Mouse (Mus musculus) common myeloid progenitor, adult 5-6 weeks (primary cell): ENCODE data around the gene Limd1. TPM values are rescaled to one million over a fixed set of nuclear protein-coding genes. Genes with fewer than 3 reads are reported as not detected.

ENCODE experiments used
- ATAC-seq: replicated peaks from 2 replicates; pipeline ENCODE4 v1.8.0; 2016; ENCODE audit warnings: low read depth, mild to moderate bottlenecking, moderate TSS enrichment, inconsistent platforms; ENCODE audit not compliant: poor library complexity, severe bottlenecking
- total RNA-seq: library from RNA; stranded (forward); fragments of 200-1000, 187-1606 nt; gene quantifications from 2 replicates; pipeline ENCODE4 v1.2.3, GENCODE M21; 2017

Gene Limd1
- total RNA-seq, 1 experiment from 2014 or later = 30.0 TPM

DNA sequence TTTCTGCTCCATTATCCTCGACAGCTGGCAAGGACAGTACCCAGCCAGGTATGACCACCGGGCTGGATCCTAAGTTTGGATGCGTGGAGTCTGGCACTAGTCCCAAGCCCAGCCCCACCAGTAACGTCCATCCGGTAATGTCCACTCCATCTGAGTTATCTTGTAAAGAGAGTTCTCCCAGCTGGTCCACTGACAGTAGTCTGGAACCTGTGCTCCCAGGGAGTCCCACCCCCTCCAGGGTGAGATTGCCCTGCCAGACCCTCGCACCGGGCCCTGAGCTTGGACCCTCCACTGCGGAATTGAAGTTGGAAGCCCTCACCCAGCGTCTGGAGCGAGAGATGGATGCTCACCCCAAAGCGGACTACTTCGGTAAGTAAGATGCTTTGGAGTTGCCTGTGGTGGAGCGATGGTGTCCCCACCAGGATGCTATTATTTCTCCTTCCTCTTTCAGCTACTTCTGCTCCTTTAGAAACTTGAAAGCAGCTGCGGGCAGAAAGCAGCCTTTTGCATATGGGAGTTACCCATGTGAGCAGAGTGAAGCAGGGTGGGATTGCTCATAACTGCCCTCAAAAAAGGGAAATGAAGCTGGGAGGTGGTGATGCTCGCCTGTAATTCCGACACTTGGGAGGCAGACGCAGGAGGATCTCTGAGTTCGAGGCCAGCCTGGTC lies 1.9 kb downstream of the Limd1 start:
- peak; percentile 67 for ATAC-seq

DNA sequence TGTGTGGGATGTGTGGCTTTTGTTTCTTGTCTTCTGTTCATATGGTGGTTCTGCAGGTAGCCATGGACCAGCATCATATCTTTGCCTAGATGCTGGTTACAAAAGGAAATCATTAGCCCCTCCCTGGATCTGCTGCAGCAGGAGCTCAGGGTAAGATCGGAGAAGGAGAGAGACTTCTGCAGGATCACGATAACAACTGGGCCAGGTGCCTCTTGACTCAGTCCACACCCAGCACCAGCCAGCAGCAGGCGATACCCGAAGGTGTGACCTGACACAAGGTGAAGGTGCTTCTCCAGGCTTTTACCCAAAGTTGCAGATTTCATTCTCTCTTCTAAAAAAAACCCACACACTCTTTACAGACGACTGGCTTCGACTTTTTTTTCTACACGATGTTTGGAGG lies 2.6 kb downstream of the Limd1 start:
- no peak for ATAC-seq

DNA sequence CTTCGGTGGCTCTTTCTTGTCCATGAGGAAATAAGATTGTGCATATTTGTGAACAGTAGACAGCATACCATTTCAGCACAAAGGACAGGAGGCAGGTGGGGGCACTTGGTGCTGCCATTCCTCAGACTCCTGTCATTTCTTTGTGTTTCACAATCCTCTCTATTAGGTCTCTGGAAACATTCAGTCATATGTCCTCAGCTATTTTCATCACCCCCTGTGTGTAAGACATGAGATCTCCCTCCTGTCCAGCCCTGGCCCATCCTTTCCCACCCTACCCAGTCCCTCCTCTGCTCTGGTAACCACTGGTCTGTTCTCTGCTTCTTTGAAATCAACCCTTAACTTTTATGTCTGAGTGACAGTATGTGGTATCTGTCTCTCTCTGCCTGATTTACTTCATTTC lies 5.1 kb downstream of the Limd1 start:
- no peak for ATAC-seq

DNA sequence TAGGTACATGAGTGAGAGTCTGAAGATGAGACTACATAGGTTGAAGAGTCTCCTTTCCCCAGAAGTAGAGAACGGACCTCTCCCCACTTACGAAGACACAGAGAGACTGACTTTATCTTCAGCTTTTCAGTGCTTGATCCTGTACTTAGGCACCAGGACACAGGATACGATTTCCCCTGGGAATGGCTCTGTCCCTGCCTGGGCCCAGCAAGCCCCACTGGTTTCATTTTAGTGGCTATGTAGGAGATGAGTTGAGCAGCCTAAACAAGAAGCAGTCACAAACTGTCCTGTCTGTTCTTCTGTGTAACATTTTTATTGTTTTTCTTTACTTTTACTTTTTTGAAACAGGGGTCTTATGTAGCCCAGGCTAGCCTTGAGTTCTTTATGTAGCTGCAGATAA lies 6.3 kb downstream of the Limd1 start:
- ATAC-seq = no peak

DNA sequence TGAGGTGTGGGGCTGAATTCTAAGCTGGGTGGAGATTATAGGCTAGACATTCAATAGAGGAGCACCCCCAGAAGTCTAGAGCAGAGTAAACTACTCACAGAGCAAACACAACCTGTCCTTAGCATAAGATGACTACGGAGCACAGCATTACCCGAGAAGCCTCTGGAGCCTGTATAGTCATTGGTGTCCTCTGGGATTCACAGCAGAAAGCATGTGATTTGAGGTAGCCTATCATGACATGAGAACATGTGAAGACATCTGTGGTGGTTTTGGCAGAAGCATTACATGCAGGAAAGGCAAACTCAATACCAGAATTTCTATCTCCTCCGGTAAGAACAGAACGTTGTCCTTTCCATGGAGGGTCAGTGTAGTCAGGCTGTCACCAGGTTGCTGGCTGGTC lies 7.1 kb downstream of the Limd1 start:
- no peak for ATAC-seq

DNA sequence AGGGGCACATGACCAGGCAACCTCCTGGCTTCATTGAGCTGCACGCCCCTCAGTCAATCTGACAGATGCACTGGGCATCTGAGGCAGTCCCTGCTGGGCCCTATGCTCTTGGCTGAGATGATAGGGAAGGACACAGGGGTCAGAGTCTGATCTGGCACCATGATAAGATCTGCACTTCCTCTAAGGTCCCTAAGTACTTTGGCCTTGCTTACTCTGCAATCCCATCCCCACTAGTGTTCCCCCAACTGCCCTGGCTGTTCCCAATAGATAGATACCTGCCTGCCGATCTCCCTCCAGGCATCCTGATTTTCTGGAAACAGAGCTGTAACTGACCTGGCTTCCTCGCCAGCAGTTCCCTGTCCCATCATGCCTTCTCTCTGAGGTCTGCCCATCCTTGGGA lies 8.1 kb downstream of the Limd1 start:
- ATAC-seq = no peak

DNA sequence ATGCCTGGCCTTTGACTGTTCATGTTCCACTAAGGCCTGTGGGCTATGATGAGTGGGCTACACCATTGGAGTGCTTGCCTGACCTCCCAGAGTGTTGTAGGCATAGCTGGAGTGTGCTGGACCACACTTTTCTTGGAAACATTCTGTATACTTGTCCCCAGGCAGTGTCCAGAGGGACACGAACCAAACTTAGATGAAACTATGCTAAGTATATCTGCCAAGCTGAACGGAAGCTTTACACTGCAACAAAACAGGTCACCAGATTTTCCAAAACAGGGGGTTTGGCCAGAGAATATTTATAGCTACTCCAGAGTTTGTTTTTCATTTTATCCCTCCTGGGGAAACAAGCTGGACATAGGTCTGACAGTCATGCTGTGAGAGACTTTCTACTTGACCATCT lies 10.6 kb downstream of the Limd1 start:
- ATAC-seq = no peak

DNA sequence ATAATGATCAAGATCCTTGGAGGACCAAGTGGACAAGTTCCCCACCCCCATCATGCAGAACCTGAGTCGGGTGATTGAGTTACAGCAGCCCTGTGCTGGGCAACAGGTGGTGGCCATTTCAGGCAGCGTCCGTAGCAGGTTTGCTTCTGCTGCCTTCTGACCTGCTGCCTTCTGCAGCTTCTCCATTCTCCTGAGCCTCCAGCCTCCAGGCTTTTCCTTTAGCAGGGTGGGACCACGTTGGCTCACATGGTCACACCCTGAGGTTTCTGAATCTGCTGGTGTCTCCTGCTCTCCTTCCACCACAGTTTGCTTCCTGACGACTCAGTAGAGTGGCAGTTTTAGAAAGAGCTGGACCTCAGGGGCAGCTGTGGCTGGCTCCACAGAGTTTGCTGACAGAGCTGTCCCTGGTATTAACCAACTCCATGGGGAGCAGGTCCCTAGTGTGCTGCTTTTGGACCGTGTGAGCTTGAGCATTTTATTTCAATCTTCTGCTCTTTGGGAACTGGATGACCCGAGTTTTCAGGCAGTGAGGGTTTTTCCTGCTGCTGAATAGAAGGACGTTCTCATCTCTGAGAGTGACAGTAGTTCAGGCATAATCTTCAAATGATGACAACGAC lies 11.3 kb downstream of the Limd1 start:
- 0 out of 2 replicates have a peak, but pooled peaks have one; percentile 21 for ATAC-seq

DNA sequence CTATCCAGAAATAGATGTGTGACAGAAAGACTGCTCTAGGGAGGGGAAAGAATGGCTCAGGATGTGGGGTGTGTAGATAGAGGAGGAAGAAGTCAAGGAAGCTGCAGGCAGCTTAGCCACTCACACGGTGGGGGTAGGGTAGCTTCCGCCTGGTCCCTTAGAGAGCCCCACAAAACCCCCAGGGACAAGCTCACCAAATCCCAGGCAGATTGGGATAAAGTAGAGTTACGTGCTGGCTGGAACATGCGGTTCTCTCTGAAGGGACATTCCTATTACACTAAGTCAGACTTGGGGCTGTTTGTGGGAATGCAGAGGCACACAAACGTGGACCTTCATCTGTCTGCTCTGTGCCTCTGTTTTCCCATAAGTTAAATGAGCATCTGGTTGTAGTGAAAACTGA lies 12.4 kb downstream of the Limd1 start:
- no peak for ATAC-seq

DNA sequence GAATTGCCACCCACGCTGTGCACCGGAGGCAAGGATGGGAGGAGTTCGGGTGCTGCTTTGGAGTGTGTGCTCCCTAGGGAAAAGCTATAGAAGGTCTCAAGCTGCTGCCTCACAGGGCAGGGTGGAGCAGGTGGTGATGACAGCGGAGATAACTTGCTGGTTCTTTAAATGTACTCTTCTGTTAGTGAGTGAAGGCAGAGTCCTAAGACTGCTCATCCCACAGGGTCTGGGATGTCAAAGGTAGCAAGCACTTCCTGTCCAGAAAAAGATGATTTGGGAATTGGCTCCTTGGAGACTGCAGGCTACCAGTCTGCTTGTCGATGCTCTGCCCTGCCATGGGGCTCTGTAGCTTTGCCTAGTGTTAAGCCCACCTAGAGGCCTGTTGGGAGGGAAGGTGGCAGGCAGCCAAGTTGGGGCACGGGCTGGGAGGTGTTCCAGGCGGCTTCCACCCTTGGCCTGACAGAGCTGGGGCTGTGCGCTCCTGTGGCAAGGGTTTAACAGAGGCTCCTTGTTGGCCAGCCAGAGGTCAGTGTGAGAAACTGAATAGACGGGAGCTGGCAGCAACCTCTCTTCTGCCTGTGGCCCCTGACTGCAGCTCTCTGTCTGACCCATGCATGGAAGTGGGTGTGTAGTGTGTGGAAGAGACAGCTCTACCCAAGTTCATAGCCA lies 13.5 kb downstream of the Limd1 start:
- ATAC-seq = no peak; the same call in 1 of the 2 replicates

DNA sequence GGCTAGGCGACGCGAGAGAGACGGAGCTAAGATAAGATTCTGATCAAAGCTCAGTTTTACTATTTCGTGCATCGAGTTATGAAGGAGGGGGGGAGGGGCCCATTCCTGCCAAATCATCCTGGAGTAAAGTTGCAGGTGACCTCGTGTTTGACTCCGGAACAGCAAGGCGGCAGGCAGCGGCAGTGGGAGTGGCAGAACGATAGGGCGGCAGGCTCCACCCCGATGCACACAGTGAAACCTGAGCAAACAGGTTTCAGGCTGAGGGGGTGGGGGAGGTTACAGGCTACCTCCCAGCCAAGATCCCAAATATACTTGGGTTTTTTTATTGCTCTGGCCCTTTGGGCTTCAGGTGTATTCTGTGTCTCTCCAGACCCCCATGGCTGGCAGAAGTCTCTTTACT lies 18.2 kb downstream of the Limd1 start:
- no peak for ATAC-seq

DNA sequence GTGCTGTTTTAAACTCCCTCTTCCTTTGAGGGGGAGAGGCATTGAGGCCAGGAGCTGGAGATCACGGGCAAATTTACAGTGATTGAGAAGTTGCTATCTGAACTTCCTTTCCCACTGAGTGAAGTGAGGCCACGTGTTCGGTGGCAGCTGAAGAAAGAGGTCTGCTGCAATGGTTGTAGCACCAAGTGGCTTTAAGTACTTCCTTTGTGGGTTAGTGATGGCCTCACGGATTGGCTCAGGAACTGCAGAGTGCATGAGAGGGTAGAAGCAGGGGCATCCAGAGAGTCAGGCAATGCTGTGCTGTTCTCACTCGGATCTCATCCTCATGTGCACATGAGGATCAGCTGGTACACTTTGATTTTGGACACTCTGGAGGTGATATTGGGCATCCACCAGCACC lies 19.4 kb downstream of the Limd1 start:
- peak; percentile 98 for ATAC-seq

DNA sequence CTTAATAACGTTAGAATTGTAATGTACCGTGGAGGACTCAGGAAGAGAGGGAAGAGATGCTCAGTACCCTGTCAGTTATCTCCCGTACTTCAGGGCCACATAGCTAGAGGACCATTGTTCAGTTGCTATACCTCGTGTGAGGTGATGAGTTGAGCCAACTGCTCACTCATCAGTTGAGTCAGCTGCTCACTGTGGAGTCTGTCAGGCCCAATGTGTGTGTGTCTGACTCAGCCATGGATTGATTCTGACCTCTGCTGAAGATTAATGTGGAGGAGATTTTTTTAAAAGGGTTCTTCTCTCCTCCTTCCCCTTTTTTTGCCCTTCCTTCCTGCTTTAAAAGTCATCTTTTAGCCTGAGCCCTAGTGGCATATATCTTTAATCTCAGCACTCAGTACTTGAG lies 22.0 kb downstream of the Limd1 start:
- ATAC-seq = no peak

DNA sequence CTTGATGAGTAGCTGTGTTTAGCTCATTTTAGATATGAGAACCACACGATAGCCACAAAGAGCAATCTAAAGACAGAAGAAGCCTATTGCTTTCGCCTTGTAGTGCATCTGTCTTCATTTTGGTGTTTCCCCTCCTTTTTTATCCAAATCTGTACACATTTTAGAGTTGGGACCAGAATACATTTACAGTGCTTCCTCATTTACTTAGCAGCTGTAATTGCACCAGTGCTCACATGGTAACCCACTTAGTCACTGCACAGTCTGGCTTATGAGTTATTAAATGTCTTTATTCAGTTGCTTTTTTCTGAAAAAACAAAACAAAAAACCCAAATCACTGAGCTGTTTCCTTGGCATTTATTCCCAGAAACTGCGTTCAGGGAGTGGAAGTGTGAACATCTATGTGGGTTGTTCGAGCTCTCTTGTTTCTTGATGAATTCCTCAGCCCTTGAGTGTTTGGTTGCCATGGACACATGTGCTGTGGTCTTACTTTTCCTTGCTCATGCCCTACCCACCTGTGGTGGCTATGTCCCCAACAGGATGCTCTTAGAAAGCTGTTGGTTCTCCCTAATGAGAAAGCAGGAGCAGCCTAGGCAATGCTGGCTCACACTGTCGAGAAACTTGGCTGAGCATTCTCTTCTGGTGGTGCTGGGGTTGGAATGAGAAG lies 24.8 kb downstream of the Limd1 start:
- no peak for ATAC-seq

DNA sequence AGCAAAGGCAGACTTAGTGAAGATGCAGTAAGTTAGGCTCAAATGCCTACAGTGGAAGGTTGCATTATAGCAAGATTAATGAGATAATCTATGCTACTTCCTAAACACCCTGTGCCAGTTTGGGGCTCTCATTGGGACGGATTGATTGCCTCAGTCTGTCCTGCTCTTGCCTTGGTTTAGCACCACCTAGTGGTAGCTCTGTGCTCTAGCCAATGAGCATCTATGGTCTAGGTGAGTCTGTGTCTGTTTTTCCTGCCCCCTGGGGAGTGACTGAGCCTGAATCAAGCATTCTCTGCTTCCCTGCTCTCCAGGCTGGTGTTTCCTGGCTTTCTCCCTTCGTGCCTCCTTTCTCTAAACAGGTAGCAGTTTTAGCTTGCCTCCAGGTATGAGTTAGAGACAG lies 25.8 kb downstream of the Limd1 start:
- ATAC-seq = peak; percentile 89

DNA sequence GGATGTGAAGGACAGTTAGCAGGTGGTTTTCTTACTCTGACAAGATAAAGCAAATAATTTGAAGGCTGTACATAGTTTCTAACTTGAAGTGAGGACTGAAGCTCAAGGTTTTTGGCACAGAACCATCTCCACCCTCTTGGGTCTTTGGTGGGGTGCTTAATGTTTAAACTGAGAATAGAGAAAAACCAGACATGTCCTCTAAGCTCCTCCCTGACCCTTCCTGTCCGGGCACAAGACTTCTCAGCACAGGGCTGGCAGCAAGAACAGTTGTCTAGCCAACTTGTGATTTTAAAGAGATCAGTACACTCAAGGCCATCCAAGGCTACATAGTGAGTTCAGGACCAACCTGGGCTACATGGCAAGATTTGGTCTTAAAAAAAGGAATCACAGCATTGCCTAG lies 27.1 kb downstream of the Limd1 start:
- no peak for ATAC-seq

DNA sequence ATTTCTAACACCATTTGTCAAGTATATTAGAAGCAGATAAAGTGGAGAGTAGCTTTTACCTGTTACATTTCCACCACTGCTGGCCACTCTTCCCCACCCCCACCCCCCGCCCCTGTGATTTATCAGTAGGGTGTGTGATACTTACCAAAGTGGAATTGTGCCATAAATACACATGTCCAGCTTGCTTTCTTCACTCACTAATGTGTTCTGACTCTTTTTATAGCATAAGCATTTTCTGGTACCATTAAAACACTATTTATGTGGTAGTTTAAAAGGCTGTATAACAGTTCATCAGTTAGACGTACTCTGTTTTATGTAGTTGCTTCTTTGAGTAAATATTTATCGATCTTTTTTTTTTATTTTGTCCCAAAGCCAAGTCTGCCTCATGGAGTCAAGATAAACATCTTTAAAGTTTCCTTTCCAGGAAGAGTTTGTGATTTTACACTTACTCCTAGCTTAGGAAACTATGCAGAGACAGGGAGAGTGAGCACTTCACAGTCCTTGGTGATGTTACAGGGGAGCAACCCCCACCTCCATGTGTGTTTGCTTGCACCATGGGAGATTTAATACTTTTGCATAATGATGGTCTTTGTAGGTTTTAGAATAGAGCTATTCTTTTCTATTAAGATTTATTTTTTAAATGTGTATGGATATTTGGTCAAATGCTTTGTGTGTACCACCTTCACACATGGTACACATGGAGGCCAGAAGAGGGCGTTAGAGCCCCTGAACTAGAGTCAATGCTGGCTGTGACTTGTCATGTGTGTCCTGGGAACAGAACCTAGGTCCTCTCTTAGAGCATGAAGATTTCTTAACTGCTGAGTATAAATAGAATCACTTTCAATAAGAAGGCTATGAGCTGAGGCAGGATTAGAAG lies 28.0 kb downstream of the Limd1 start:
- no peak for ATAC-seq

DNA sequence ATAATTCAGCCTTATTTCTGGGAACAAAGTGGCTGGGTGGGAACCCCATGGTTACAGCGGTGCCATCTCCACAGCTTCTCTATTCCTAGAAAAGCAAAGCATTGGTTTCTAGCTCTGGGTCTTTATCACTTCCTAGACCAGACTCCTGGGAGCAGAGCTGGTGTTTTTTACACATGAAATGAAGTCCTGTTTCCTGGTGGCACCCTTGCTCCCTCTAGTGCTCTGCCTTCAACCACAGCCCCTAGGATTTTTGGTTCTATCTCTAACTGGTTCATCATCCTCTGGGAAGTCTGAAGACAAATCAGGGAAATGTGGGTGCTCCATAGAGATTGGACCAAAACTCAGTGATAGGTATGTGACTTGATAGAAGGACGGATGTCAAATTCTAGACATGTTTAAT lies 28.9 kb downstream of the Limd1 start:
- ATAC-seq = no peak

DNA sequence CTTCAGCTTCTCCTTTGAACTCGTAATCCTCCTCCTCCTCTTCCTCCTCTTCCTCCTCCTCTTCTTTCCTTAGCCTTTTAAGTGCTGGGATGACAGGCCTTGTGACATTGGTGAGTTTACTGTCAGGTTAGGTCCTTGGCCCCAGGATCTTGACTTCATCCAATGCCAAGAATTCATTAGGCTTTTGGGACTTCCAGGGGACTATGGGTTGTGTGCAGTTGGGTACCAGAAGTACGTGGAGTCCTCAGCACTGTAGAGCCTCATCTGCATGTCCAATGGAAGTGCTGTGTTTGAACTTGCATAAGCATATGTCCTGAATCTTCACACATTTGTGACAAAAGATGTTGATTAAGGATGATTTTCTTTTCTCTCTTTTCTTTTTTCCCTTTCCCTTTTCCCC lies 30.5 kb downstream of the Limd1 start:
- no peak for ATAC-seq
